Mouse (Mus musculus) cerebellum, postnatal 14 days (tissue): ENCODE measurements around the gene Gm17655.
"Not testable (repeated sequence)": the region's sequence is repeated elsewhere in the genome, so short reads cannot be mapped to it uniquely, and the experiment has no call there.

ENCODE experiments used
- DNase-seq, 2 experiments: peaks; one replicate each; pipeline ENCODE4 v3.0.0; 2021; ENCODE audit warnings: mixed read lengths in 2 of 2

Gm17655 gene

DNA sequence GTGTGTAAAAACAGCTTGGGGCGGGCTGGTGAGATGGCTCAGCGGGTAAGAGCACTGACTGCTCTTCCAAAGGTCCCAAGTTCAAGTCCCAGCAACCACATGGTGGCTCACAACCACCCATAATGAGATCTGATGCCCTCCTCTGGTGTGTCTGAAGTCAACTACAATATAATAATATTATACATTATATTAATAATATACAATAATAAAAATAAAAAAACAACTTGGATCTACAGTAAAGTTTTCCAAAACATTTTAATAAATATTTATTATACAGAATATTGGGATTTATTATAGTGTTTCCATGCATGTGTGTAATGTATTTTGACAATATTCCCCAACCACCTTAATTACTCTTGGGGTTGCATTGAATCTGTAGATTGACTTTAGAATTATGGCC lies at the start of gene Gm17655:
Gene Gm17655, minus strand, starts transcription at position 101 of the 400 bp plus-strand sequence.
- DNase-seq = not testable (repeated sequence)

DNA sequence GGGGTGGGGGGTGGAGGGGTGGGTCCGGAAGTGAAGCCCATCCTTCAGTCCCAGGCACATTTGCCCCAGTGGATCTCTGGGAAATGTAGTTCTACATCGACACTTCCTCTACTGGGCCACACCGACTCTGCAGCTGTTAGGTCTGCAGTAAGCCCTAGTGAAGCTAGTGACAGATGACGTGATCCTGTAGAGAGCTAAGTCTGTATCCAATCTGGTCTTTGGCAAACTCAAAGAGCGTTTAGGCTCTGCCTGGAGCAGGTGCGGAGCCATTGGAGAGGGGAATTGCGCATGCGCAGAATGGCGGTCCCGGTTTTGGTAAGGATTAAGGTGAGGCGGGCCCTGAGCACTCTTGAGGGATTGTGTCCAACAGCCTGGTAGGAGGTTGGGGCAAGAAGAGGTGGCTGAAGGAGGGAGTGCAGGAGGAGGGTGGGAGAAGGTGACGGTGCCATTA lies 37.7 kb upstream of the Gm17655 start, which contains the start of gene Zfp605:
Gene Zfp605, plus strand, starts transcription at position 102 of the 451 bp plus-strand sequence.
- DNase-seq = peak; percentile 96 to 98

DNA sequence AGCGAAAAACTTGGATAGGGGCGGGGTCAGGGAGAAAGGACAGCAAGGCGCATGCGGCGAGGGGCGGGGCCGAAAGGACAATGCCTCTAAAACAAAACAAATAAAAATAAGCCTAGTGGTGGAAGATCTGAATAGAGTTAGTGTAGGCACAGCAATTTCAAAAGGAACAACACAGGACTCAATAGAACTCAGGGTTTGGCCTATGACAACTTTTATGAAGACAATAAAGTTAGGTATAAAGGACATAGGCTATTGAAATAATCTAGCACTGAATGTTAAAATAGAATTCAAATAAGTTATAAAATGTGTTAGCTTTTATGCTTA lies 36.0 kb upstream of the Gm17655 start:
- DNase-seq = no peak

DNA sequence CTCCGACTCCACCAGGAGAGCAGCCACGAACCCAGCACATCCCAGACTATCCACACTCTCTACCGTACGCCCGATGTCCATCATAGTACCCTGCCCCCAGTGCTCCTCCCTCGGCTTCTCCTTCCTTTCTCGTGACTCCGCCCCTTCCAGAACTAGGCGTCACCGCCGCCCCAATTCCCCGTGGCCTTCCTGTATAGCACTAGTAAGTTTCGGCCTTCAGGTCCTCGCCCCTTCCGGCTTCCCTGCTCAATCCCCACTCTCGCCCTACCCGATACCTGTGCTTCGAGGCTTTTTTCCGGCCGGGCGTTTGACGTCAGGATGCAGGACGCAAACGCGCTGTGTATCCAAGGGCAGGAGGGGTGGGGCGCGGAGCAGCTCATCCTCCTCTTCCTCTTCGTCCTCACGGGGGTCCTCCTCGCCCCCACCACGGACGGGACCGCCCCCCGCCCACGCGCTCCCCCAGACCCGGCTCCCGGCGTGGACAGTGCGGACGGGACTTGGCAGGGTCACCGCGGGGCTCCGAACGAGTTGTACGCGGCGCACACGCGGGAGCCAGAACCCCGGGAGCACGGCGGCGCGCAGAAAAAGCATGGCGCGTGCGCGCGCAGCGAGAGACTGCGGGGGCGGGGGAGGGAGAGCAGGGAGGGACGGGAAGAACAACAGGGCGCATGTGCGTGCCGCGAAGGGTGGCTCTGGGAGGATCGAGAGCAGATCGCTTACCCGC lies 35.4 kb upstream of the Gm17655 start, which contains the start of gene Gtpbp6:
Gene Gtpbp6, minus strand, starts transcription at position 617 of the 724 bp plus-strand sequence.
- peak; percentile 95 to 96 for DNase-seq

DNA sequence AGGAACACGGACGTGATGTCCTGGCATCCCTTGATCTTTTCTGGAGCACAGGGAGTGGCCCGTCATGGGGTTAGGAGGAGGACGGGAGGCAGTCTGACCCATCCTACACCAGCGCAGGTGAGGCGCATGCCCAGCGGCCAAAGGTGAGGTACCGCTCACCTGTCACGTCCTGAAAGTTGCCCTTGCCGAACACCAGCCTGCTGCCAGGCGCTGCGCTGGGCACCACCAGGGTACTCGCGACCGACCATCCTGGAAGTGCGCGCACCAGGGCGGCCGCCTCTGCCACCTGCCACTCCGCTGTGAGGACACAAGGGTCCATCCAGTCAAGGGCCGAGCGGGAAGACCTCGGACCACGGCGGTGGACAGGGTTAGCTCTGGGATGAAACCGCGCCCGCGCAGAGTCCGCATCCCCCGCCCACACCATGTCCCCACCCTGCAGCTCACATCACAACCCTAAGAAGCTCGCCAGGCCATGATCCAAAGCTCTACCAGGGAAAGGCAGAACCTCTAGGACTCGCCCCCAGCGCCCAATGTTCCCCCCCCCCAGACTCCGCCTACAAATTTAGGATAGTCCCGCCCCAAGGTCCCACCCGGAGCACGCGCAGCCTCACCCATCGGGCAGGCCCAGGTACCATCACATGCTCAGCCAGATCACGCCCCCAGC lies 34.7 kb upstream of the Gm17655 start:
- DNase-seq = peak in 1 of 2 experiments; percentile 62

DNA sequence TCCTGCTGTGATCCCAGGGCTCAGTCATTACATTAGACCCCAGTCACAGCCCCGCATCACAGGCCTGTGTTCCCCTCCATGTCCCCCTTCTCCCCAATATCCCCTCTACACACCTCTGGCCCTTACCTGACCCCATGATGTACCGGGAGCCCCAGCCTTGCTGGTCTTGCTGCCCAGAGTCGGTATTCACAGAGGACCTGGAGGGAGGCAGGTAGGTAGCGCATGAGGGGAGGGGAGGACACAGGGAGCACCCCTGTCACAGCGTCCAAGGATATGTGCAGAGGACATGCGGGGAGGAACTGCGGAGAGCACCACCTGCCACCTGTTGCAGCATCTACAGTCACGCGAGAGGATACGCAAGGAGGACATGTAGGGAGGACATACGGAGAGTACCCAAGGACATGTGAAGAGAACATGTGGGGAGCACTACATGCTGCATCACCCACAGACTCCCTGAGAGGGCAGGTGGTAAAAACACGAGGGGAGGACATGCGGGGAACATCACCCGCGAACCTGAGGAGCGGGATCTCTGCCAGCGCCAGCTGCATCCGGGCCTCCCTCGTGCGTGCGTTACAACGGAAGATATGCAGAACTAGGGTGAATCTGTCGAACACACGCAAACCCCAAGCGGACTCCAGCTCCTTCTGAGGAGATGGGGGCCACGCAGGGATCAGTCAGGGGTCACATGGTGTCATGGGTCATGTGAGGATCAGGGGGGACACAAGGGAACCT lies 34.0 kb upstream of the Gm17655 start:
- peak; percentile 40 to 46 for DNase-seq

DNA sequence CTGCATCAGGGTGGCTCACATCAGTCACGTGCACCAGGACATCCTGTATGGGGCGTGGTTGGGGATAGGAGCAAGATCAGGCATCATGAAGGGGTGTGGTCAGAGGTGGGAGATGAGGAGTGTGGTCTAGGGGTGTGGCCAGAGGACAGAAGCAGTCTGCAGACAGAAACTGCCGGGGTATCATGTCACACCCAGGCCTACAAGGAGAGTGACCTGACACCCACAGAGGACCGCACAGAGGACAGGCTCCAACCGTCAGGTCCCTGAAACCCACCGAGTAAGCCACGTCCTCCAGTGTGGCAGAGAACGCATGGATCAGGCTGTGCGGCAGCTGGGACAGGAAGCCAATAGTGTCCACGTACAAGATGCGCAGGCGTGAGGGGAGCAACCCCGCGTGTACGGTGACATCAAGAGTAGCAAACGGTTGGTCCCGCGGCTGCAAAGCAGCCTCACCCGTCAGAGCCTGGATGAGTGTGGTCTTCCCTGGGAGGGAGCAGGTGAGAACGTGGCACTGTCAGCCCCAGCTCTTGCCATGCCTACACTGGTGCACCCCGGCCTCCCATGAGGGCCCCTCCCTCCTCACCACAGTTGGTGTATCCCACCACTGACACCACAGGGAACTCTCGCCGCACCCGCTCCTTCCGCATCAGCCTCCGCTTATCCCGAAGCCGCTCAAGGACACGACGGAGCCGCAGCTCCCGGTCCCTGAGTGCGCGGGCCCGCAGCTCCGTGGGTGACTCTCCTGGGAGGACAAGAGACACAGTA lies 32.5 kb upstream of the Gm17655 start:
- DNase-seq = peak in 1 of 2 experiments; percentile 10

GRCm38 (mm10) chr5:110103901-110104615 lies 31.7 kb upstream of the Gm17655 start:
- DNase-seq = no peak

DNA sequence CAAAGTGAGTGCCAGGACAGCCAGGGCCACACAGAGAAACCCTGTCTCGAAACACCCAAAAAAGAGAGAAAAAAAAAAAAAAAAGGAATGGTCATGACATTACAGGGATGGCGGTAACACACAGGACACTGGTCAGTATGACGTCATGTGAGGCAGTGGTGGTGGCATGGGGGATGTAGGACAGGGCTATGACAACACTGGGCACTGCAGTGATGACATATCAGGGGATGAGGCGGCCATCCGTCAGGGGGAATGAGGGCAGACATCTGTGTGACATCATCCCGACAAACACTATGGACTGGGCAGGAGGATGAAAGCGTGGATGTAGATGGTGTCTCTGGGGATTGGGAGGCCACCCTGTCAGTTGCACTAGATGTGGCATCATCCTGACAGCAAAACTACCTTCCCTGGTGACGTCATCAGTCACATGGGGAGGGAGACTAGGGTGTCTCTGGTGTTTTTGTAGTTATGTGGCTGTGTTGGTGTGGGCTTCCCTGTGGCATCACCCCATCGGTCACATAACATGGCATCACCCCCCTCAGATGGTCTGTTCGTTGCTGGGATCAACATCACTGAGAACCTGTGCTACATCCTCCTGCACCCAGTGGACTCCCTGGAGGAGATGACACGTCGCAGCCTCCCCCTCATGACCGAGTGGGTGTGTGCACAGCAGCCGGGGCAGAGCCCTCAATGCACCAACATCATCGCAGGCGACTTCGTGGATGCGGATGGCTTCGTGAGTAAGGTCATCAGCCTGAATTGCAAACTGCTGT lies 30.7 kb upstream of the Gm17655 start:
- DNase-seq = no peak

DNA sequence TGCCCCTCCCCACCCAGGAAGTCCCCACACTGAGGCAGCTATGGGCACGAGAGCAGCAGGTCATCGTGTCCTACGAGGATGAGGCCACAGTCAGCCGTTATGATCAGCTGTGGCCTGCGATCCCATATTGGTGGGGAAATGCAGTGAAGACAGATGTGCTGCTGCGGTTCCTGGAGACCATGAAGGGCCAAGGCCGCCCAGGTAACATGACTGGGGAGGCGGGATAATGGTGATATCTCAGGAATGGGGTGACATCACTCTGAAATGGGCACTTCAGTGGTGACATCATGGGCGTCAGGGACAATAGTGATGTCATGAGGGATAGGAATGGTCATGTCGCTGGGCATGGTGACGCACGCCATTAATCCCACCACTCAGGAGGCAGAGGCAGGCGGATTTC lies 30.1 kb upstream of the Gm17655 start:
- no peak for DNase-seq

DNA sequence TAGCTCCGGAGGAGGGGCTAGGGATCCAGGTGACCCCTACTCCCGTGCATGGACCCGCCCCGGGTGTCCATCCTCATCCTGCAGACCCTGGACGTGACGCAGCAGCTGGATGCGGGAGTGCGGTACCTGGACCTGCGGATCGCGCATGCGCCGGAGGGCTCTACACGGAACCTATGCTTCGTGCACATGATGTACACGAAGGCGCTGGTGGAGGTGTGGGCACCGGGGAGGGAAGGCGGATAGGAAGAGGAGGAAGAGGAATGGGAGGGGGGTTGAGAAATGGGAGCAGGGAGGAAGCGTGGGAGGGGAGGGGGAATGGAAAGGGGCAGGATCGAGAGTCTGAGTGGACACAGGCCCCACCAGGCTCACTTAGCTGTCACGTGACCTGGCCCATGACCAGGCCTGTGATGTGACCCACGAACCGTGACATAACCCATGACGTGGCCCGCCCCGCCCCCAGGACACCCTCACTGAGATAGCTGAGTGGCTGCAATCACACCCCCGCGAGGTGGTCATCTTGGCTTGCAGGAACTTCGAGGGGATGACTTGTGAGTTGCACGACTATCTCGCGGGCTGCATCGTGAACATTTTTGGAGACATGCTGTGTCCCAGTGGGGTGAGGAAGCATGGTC lies 29.5 kb upstream of the Gm17655 start:
- DNase-seq = peak; percentile 68 to 80

GRCm38 (mm10) chr5:110100921-110101631 lies 28.8 kb upstream of the Gm17655 start:
- peak; percentile 43 to 50 for DNase-seq

DNA sequence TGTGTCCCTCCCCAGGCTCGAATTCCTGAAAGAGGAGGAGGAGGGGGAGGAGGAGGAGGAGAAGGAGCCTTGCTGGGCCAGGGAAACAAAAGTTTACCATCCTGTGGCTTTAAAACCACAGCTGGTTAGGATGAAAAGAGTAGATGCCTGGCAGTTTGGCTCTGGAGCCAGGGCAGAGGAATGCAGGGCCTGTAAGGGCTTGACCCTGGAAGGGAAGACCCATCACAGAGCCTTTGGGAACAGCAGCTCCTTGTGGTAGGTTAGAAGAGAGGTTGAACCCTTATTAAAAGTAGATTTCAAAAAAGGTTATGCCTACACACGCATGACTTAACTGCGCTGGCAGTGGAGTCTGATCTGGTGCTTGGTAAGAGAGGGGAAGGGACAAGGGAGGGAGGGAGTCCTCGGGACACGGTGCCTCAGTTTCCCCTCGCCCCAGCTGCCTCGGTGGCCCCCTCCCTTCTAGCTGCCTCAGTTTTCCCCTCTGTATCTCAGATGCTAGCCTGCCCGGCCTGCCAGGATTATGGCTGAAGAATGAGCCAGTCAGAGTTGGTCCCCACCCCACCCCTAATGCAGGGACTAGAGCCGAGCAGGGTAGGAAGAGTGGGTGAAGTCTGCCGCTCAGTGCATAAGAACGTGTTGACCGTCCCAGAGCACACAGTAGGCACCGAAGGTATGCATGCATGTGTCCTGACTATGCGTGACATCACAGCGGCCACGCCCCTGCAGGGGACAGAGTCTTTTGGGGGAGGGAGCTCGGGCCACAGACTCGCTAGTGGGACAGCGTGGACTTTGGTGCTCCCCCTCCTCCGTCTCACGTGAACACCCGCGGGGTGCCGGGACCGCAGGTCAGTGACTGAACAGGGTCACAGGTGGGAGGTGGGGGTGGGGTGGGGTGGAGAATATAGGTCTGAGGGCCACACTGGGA lies 27.6 kb upstream of the Gm17655 start, which contains the start of gene Plcxd1:
Gene Plcxd1, plus strand, starts transcription at position 314 of the 925 bp plus-strand sequence.
- peak in 1 of 2 experiments; percentile 10 for DNase-seq

- peak in 1 of 2 experiments; percentile 24 for DNase-seq
Observed at GRCm38 (mm10) chr5:110098991-110099477, 26.7 kb upstream of the Gm17655 start.

- DNase-seq = no peak
Observed at GRCm38 (mm10) chr5:110094847-110095213, 22.5 kb upstream of the Gm17655 start.

DNA sequence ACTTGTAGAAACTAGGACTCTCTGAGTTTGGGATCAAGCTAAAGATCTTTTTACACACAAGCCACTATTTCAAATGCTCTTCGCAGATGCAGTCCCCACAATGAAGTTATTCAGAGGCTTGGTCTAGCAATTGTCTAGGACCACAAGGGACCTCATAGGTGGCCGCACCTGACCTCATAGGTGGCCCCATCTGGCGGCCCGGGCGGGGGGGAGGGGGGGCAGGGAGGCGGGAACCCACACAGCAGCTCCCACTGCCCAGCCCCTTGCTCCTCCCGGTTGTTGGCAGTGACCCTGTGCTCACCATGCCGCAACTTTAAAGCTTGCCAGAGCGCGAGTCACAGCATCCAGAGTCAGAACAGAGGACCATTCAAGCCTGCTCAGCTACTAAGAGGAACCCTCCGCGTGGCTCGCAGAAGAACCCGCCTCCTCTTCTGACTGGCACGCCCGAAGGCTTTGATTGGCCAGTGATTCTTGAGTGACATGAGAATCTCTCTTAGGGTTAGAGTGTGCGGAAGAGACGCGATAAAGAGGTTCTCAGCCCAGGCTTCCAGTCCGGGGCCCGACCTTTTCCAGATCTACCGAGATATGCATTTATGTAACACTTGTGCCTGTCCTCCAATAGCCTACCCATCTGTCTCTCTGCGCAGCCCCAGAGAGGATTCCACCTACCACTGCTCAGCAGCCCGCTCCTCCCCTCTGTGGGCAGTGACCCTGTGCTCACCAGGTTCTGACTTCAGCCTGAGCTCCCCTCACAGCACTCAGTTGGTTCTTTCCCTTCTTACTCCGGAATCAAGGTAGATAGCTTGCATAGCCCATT lies 21.9 kb upstream of the Gm17655 start, which contains the start of gene Gm35315:
Gene Gm35315, minus strand, starts transcription at position 391 of the 817 bp plus-strand sequence.
- DNase-seq = peak; percentile 86 to 88

DNA sequence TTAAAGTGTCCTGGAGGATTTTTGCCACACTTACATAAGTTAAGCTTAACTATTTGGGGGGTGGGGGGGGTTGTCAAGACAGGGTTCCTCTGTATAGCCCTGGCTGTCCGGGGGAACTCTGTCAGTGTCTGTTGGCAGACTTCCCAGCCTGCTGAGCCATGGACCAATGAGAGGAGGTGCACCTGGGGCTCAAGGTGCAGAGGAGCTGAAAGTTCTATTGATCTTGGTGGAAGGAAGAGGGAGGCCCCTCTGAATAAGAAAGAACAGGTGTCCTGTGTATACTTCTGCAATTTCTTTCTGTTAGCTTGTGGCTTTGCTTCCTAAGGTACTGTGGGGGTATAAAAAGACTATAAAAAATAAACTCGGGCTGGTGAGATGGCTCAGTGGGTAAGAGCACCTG lies 19.2 kb upstream of the Gm17655 start:
- DNase-seq = no peak
